Mouse (Mus musculus): ENCODE results near the gene Cdh12.
"Not testable (repeated sequence)": the region's sequence is repeated elsewhere in the genome, so short reads cannot be mapped to it uniquely, and the experiment has no call there.

The Cdh12 gene

DNA sequence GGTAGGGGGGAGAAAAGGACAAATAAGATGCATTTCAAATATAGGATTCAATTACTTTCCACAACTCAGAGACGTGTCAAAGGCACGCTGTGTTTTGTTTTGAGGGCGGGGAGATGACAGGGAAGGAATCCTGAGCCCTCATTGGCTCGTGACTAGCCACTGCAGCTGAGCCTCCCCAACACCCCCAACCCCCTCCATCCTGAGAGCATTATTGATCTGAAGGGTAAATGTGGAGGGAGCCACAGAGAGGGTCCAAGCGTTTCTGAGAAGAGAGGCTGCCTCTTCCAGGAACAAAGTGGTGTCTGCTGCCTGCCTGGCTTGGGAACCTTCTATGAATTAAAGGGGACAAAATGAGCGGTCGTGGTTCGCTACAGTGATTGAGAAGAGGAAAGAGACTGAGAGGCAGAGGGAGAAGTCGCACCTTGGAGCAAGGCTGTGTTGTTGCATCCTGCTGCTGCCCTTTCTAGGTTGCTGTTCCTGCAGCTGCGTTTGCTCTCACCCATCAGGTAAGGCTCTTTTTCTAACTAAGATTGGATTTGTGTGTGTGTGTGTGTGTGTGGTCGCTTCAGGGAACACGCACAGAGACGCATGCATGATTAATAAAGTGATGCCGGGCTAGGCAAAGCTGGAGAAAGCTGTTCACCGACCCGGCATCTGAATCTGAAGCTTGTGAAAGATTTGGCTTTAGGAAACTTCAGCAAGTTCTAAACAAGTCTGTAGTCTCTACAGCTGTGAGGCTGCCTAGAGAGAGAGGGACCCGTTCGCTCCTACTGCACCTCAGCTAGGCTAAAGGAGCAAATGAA is at the start of gene Cdh12:
Cdh12 (plus strand) TSS at position 405 of the 803 bp plus-strand sequence.
- in situ Hi-C loops (cut with MboI, MseI): no loop called here

GRCm38 (mm10) chr15:20403596-20403995 is 45.5 kb upstream of the Cdh12 start:
- in situ Hi-C loops (cut with MboI, MseI): no loop called here

DNA sequence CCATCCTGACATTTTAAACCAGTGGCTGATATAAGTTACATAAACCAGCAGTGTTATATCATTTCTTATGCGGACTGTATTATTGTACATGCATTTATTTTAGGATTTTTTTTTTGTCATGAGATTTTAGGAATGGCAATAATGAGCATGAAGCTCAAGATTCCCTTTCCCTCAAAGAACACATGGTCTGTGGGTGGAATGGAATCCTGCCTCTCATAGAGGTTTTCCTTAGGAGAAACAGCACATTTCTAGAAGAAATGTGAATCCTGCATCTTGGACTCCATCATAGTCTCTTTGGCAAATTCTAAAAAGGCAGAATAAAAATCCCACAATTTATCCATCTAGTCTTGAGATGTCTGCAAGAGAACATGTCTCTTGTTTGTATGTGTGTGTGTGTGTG is 35.7 kb upstream of the Cdh12 start:
- in situ Hi-C loops (cut with MboI, MseI): no loop called here

DNA sequence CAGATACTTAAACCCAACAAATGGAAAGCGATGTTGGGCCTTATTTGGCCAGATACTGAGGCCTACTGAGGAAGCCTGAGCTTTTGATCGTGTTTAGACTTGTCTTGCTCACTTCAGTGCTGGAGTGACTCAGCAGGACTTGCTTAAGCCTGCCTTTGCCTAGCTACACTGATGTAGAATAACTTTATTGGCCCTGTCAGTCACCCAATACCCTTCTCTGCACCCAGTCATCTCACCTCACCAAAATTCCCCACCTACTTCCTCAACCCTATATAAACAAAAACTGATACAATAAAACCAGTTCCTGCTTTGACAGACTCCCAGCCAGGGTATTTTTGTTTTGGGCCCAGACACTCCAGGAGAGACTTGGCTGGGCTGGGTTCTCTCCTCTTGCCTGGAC is 12.7 kb upstream of the Cdh12 start:
- in situ Hi-C loops (cut with MboI, MseI): no loop called here

GRCm38 (mm10) chr15:20450558-20450957 is 1.5 kb downstream of the Cdh12 start:
- in situ Hi-C loops (cut with MboI, MseI): no loop called here

DNA sequence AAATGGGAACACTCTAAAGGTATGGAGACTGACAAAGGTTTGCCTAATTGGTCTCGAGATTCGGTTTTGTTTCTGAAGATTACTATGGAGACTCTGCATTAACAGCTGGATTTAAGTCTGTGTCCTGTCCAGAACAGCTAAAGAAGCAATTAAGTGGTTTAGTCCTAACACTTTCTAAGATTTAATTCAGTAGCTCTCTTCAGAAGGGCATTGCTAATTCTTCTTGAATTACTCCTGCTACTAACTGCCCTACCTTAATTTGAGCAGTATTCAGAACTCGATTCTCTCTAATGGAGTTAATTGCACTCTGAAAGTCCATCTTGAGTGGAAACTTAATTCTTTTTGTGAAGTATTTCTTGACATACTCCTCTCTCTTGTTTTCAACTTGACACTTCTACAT is 9.4 kb downstream of the Cdh12 start:
- in situ Hi-C loops (cut with MboI, MseI): no loop called here

DNA sequence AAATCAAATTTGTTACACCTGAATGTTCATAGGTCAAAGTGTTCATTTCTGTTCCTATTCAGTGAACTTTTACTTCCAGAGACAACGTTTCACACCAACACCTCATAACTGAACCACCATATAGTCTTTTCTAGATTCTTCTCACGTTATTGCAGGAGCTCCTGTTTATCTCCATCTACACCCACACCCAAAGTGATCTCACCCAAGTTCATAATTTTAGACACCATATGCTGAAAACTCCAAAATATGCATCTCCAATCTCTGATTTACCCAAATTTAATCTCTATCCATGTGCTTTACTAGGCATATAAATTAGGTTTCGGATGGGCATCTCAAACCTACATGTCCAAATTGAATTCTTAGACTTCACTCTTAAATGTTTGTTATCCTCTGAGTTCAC is 13.4 kb downstream of the Cdh12 start:
- in situ Hi-C loops (cut with MboI, MseI): no loop called here

- in situ Hi-C loops (cut with MboI, MseI): no loop called here
These were observed 14.5 kb downstream of the Cdh12 start for GRCm38 (mm10) chr15:20463601-20464000.

DNA sequence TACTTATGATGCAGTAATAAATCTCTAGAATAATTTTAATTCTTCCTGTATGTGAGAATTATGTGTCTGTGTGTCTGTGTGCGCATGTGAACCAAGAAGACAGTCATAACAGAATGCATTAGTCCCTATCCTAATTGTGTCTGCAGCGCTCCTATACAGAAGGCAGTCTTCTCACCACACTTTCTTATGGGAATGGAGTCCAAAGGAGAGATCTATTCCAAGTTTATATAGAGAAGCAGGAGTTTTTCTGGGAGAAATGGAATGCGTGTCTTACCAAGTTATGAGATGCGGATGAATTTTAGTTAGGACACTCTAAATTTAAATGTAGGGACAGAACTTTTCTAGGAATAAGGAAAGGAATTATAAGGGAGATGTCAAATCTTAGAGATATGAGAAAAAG is 101.9 kb downstream of the Cdh12 start:
- in situ Hi-C loops (cut with MboI, MseI): no loop called here

DNA sequence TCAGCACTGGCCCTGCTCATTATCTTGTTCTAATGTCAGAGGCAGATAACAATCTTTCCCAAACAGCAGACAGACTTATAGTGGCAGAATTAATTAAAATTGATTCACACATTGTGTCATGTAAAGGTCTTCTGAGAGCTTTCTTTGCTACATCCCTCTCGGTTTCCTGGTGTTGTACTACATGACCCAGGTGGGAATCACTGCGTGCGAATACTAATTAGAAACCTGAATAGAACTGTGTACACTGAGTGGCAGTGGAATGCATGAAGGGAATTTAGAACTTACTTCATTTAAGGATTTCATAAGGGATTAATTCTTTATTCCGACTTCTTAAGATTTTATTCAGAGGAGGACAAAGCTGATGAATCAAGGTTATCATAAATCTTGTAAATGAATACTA is 121.9 kb downstream of the Cdh12 start:
- in situ Hi-C loops (cut with MboI, MseI): no loop called here

DNA sequence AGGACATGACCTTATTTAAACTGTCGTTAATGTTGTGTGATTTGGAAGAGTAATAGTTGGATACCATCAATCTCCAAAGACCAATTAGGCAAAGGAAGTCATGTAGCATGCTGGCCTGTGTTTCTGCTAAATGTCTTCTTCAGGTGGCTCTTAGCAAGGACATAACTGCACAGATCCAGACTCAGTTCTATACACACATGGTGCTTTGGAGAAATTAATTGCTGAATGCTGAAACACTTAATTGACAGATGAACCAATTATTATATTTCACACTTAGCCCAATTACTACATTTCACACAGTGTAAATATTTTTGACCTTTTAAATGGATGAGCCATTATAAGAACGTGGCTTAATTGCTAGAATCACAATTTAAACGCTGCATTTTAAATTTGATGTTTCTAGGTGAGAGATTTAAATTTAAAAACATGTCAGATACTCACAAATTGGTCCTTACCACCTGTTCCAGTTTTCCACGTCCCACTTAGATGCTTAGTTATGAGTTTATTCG is 133.6 kb downstream of the Cdh12 start:
- in situ Hi-C loops (cut with MboI, MseI): no loop called here

- in situ Hi-C loops (cut with MboI, MseI): no loop called here
These were observed 142.5 kb downstream of the Cdh12 start for GRCm38 (mm10) chr15:20591599-20591998.

DNA sequence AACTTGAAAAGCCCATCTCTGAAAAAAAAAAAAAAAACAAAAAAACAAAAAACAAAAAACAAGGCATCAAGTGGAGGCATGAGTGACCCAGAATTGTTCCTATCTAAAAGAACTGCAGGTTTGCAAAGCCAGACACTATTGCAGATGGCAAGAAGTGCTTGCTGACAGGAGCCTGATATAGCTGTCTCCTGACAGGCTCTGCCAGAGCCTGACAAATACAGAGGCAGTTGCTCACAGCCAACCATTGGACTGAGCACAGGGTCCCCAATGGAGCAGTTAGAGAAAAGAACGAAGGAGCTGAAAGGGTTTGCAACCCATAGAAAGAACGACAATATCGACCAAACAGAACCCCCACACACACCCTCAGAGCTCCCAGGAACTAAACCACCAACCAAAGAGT is 156.7 kb downstream of the Cdh12 start:
- in situ Hi-C loops (cut with MboI, MseI): not testable (repeated sequence)

DNA sequence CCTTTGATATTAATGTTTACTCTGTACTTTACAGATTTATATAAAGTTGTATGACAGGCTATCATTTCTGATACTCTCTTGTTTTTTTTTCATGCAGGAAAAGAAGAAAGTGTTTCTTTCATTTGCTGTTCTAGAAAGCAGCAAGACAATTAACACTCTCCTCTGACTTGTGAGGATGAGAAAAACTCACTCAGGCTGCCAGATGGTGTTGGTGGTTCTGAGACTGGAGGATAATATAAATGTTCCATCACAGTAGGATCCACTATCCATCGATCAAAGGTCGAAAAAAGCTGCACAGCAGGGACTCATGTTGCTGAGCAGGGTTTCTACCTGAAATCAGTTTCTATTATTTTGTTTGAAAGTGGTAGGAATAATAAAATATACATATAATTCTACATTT is 185.5 kb downstream of the Cdh12 start:
- in situ Hi-C loops (cut with MboI, MseI): no loop called here

- in situ Hi-C loops (cut with MboI, MseI): no loop called here
These were observed 190.1 kb downstream of the Cdh12 start for GRCm38 (mm10) chr15:20639155-20639554.

GRCm38 (mm10) chr15:20642905-20643414 is 193.9 kb downstream of the Cdh12 start:
- in situ Hi-C loops (cut with MboI, MseI): no loop called here

- in situ Hi-C loops (cut with MboI, MseI): no loop called here
These were observed 211.2 kb downstream of the Cdh12 start for GRCm38 (mm10) chr15:20660221-20660620.

- in situ Hi-C loops (cut with MboI, MseI): no loop called here
These were observed 217.6 kb downstream of the Cdh12 start, which contains the start of gene Acot10 for GRCm38 (mm10) chr15:20666650-20667049. TSS of gene Acot10 (minus strand) at chr15:20666750.

DNA sequence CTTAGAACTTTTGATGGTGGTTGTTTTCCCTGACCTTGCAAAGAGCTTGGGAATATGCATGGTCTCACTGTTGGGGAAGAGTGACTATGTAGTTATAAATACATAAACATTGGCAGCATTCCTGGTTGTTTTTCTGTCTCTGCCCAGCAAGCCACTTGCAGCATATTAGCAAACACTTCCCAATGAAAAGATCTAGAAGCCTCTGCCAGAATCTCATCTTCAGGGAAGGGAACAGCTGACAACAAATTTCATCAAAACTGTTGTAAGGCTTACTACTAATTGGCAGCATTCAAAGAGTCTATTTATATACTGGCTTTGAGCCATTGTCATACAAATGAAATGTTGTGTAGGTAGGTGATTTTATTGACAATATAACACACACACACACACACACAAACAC is 218.3 kb downstream of the Cdh12 start:
- in situ Hi-C loops (cut with MboI, MseI): no loop called here

DNA sequence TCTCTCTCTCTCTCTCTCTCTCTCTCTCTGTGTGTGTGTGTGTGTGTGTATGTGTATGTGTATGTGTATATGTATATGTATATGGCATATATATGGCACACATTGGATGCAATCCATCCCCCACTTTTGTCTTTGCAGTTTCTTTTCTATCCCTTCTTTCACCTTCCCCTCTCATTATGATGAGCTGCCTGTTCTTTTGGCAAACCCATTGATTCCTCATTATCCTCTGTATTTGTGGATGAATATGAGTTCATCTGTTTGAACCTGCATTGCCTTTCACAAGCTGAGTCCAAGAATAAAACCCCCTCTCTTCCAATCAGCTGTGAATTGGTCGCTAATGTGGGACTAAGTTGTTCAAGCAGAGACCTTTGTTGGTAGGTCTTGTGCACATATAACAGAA is 218.9 kb downstream of the Cdh12 start:
- in situ Hi-C loops (cut with MboI, MseI): no loop called here

GRCm38 (mm10) chr15:20669507-20669906 is 220.4 kb downstream of the Cdh12 start:
- in situ Hi-C loops (cut with MboI, MseI): not testable (repeated sequence)

- in situ Hi-C loops (cut with MboI, MseI): no loop called here
These were observed 233.7 kb downstream of the Cdh12 start for GRCm38 (mm10) chr15:20682719-20683118.

DNA sequence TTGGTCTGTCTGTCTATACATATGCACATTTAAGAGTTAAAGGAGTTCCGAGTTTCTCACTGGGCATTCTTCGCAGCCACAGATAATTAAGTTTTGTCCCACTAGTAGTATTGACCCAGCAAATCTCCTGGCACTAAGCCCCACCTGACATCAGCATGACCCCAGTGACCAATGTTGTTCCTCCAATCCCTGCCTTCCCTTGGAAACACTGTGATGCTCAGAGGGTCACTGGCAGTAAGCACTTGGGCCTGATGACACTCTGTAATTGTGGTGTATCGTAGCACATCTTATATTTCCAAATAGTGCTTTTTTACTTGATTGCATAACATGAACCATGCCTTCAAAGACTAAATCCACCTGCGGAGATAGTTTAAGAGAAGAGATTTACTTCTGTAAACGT is 235.1 kb downstream of the Cdh12 start:
- in situ Hi-C loops (cut with MboI, MseI): no loop called here
